Mouse (Mus musculus) MEL (cell line): ENCODE data around the gene Gm40193.

Experiments
- CHD2 ChIP-seq: IDR thresholded peaks from 2 replicates; pipeline ENCODE4 v1.6.1; 2011; ENCODE audit warnings: low read length, improper control_type of control experiment
- CTCF ChIP-seq, 3 experiments: IDR thresholded peaks in 2 of 3; conservative IDR thresholded peaks in 1 of 3; 2 replicates each; pipeline ENCODE4 v1.5.1; 2011 to 2012; ENCODE audit warnings: low read length in 3 of 3, low read depth in 2 of 3, mild to moderate bottlenecking in 2 of 3, improper control_type of control experiment in 1 of 3, inconsistent platforms in 1 of 3, mixed read lengths in 1 of 3, moderate library complexity in 1 of 3; ENCODE audit not compliant: control insufficient read depth in 1 of 3, insufficient read depth in 1 of 3, poor library complexity in 1 of 3, severe bottlenecking in 1 of 3
- E2F4 ChIP-seq: IDR thresholded peaks from 2 replicates; pipeline ENCODE4 v1.6.1; 2011; ENCODE audit warnings: low read depth, low read length, improper control_type of control experiment, borderline replicate concordance
- EP300 ChIP-seq, 2 experiments: IDR thresholded peaks; 2 replicates each; pipeline ENCODE4 v1.6.1; 2011; ENCODE audit warnings: improper control_type of control experiment in 2 of 2, low read length in 2 of 2, low read depth in 1 of 2, mild to moderate bottlenecking in 1 of 2
- GATA1 ChIP-seq: IDR thresholded peaks from 2 replicates; pipeline ENCODE4 v1.6.1; 2011; ENCODE audit warnings: low read depth, low read length, improper control_type of control experiment
- HCFC1 ChIP-seq: IDR thresholded peaks from 2 replicates; pipeline ENCODE4 v1.6.1; 2012; ENCODE audit warnings: low read depth, mild to moderate bottlenecking, inconsistent platforms, low read length, improper control_type of control experiment, moderate library complexity
- MAX ChIP-seq: IDR thresholded peaks from 2 replicates; pipeline ENCODE4 v1.6.1; 2011; ENCODE audit warnings: low read length, improper control_type of control experiment
- MAZ ChIP-seq: IDR thresholded peaks from 2 replicates; pipeline ENCODE4 v1.6.1; 2012; ENCODE audit warnings: low read depth, mild to moderate bottlenecking, inconsistent platforms, low read length, improper control_type of control experiment
- MEF2A ChIP-seq: IDR thresholded peaks from 2 replicates; pipeline ENCODE4 v1.6.1; 2014; ENCODE audit warnings: low read depth, mild to moderate bottlenecking, inconsistent platforms, low read length, improper control_type of control experiment; ENCODE audit not compliant: poor library complexity, insufficient replicate concordance, severe bottlenecking; ENCODE audit errors: extremely low read depth
- POLR2A ChIP-seq, 2 experiments: IDR thresholded peaks; 2 replicates each; pipeline ENCODE4 v1.6.1; 2011 to 2012; ENCODE audit warnings: low read length in 2 of 2, mild to moderate bottlenecking in 2 of 2, control low read depth in 1 of 2, improper control_type of control experiment in 1 of 2, low read depth in 1 of 2, moderate library complexity in 1 of 2; ENCODE audit not compliant: control insufficient read depth in 1 of 2, insufficient read depth in 1 of 2, poor library complexity in 1 of 2
- RAD21 ChIP-seq: IDR thresholded peaks from 2 replicates; pipeline ENCODE4 v1.6.1; 2011; ENCODE audit warnings: mild to moderate bottlenecking, low read depth, low read length, improper control_type of control experiment
- RCOR1 ChIP-seq: IDR thresholded peaks from 2 replicates; pipeline ENCODE4 v1.6.1; 2012; ENCODE audit warnings: low read depth, mild to moderate bottlenecking, inconsistent platforms, low read length, improper control_type of control experiment
- ZC3H11A ChIP-seq: IDR thresholded peaks from 2 replicates; pipeline ENCODE4 v1.6.1; 2012; ENCODE audit warnings: low read depth, mild to moderate bottlenecking, inconsistent platforms, low read length, improper control_type of control experiment
- ZMIZ1 ChIP-seq: IDR thresholded peaks from 2 replicates; pipeline ENCODE4 v1.6.1; 2012; ENCODE audit warnings: low read depth, mild to moderate bottlenecking, inconsistent platforms, low read length, improper control_type of control experiment, moderate library complexity

DNA sequence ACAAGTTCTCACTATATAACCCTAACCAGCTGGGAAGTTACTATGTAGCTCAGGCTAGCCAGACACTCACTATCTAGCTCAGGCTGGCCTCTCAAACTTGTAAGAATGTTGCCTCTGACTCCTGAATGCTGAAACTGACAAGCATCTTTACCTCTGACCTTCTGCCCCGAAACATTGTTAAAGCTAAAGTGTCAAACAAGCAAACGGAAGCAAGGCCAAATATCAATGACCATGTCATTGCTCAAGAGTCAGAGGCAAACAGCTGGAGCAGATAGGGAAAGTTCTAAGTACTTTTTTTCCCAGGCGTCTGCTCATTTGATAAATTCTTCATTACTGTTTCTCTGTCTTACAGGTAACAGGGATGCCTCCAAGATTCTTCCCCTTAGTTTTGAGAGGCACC, 30.7 kb downstream of the Gm40193 start:
- TF ChIP-seq E2F4 (no peak), RAD21 (no peak), ZMIZ1 (no peak), MAZ (no peak), EP300 (IDR thresholded peaks at IDR 0.05; ENCODE audit: low read depth in 1 of 2, low read length in 2 of 2) (no peak), POLR2A (IDR thresholded peaks at IDR 0.05; ENCODE audit: control insufficient read depth in 1 of 2, insufficient read depth in 1 of 2, low read depth in 1 of 2, low read length in 2 of 2, poor library complexity in 1 of 2) (no peak), MEF2A (no peak), CTCF (IDR thresholded peaks at IDR 0.05 in 2 of 3, conservative IDR thresholded peaks at IDR 0.05 in 1 of 3; ENCODE audit: control insufficient read depth in 1 of 3, insufficient read depth in 1 of 3, low read depth in 2 of 3, low read length in 3 of 3, poor library complexity in 1 of 3, severe bottlenecking in 1 of 3) (no peak), MAX (no peak), ZC3H11A (no peak), GATA1 (no peak), CHD2 (no peak), RCOR1 (no peak), HCFC1 (no peak)
